Mouse (Mus musculus): ENCODE data around the gene Bub1. TPM values are rescaled to one million over a fixed set of nuclear protein-coding genes. Genes with fewer than 3 reads are reported as not detected.

Gene Bub1
- not detected for total RNA-seq (2021)
- long read RNA-seq, experiment 1 = 0 reads
- long read RNA-seq, experiment 2, partial matches to known transcripts = 0 of 1 reads
- long read RNA-seq, experiment 2, other reads (novel, unspliced or antisense) = 0 of 1 reads

DNA sequence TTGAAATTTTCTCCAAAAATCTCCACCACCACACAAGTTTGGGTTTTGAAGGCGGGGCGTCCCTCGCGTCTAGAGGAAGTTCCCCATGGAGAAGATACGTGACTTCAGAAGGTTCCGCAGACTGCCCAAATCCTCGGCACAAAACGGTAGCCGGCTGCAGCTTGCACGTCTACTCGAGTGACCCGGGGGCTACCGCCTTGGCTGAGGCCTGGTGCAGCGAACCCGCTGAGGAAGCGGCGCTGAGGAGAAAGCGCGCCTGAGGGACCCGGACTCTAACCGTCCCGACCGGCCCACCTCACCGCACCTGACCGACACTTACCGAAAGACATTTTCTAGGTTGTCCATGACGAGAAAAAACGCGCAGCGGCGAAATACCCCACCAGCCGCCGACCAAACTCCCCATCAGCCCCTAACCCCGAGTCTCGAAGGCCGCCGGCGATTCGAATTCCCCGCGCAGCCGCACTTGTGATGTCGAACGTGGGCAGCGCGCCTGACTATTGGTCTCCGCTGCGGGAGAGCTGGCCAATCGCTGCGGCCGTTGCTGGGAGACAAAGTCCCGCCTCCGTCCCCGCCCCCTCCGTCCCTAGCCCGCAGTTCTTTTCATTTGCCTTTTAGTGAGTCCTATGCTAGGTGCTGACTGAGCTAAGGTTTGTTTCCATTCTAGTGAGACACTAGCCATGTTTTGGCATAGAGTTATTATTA, at the start of gene Bub1:
TSS of gene Bub1 (minus strand) at position 465 of the 702 bp plus-strand sequence.
- TF ChIP-seq CTCF (IDR thresholded peaks at IDR 0.05) = no peak
- Histone ChIP-seq H3K4me3 (peak within 1 kb of the TSS; percentile 75), H3K27ac (peak within 1 kb of the TSS; percentile 56; the same call in 1 of the 2 replicates)
- intact Hi-C loops (cut with DNase I) = no loop called here
- peak; percentile 97 for DNase-seq

DNA sequence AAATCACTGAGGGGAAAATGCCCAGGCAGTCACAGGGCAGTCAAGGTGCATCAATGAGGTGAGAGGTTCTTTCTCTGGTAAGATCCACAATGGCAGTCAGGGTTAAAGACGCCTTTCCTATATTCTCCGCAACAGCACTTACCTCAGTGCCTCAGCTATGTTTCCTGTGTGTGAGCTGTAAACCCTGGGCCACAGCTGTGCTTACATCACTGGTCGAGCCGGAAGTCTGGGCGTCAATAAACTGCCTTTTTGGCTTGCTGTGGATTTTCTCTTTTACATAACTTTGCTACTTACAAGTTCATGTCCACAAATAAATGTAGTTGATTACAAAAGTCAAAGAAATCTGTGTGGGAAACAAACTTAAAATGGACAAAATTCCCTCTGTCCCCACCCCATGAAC, 49.4 kb upstream of the Bub1 start:
- no peak overlapping the region for H3K4me3 ChIP-seq
- intact Hi-C loops (cut with DNase I) = no loop called here
- DNase-seq = no peak
- no peak overlapping the region for H3K27ac ChIP-seq
- no peak for TF ChIP-seq CTCF (IDR thresholded peaks at IDR 0.05)

DNA sequence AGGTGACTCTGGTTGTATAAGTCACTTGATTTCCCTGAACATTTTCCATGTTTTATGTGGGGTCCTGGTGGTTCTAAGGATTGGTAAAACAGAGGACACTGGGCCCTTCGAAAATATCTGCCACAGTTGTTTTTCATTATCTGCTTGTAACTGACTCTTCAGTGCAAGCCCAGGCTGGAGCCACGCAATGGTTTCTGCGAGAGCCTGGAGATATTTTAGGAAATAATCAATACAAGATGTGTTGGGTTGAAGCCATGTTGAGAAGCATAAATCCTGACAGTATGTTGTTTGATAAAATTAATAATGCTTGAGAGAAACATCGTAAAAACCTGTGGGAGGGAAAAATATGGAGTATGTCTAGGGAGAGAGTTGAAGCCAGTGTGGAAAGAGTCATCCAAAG, 32.7 kb upstream of the Bub1 start:
- Histone ChIP-seq H3K27ac (no peak overlapping the region), H3K4me3 (no peak overlapping the region)
- intact Hi-C loops (cut with DNase I) = no loop called here
- no peak for TF ChIP-seq CTCF (IDR thresholded peaks at IDR 0.05)
- no peak for DNase-seq

DNA sequence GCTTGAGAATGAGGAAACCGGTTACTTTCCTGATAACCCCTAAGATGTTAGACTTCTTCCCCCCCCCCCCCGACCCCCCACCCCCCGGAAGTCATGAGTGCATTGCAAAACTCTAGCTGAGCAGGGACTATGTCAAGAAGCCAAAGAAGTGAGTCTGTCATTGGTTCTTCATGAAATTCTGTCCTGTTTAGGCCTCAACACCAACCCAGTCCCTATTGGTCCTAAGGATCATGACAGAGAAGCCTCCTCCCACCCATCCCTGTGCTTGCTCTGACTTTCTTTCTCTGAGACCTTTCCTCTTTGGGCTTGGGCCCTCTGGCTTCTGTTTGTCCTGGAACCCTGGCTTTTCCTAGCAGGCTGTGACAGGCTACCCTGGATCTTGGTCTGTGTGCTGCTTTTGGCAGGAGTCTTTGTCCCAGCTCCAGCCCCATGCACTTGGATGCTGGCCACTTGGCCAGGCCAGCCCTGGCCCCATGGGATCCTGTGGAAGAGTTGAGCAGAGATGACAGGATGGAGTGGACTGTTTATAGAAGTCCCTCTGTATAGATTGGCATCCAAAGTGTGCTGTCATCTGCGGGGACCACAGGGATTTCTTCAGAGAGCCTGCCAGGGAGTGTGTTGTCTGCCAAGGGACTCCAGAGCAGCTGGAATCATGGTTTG, 22.8 kb upstream of the Bub1 start:
- TF ChIP-seq CTCF (IDR thresholded peaks at IDR 0.05) = no peak
- intact Hi-C loops (cut with DNase I) = no loop called here

DNA sequence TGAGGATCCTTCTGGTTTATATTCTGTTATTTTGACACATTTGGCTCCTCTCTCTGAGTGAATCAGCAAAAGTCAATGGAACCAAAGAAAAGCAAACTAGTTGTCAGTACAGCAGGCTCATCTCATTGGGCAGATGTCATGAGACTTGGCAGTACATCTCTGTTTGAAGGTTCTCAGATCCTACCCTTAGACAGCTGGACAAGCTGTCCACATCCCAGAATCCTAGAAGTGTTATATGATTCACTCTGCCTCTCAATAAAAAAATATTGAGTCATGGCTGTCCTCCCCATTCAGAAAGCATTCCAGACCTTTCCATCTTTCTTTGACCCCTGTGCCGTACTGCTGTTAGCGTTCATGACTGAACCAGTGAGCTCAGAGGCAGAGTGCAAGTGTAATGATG, 18.7 kb upstream of the Bub1 start:
- TF ChIP-seq CTCF (IDR thresholded peaks at IDR 0.05) = no peak
- Histone ChIP-seq H3K27ac (no peak overlapping the region), H3K4me3 (no peak overlapping the region)
- no peak for DNase-seq
- intact Hi-C loops (cut with DNase I) = no loop called here

More for the DNA sequence above, 22.8 kb upstream of the Bub1 start:
- DNase-seq = peak; percentile 88
- Histone ChIP-seq H3K27ac (peak overlapping the region; percentile 73), H3K4me3 (no peak overlapping the region)

DNA sequence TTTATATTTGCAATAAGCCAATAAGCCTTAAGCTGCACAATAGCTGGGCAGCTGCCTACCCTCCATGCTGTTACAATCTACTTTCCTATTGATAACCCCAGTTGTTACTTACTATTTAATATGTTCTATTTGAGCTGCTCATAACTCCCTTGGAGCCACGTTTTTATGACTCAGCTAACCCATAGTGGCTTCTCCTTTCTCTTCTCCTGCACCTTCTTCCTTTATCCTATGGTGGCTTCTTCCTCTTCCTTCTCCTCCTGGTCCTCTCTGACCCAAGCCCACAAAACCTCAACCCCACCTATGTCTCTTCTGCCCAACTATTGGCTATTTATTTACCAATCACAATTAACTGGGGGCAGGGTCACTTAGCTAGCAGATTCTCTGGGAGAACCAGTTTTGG, 14.9 kb upstream of the Bub1 start:
- no peak overlapping the region for H3K4me3 ChIP-seq
- DNase-seq = no peak
- H3K27ac ChIP-seq = no peak overlapping the region
- no peak for TF ChIP-seq CTCF (IDR thresholded peaks at IDR 0.05)
- intact Hi-C loops (cut with DNase I) = loop anchor here (10.0 kb wide), 1 partner anchor 162 kb away; no protein-coding TSS in a partner anchor

DNA sequence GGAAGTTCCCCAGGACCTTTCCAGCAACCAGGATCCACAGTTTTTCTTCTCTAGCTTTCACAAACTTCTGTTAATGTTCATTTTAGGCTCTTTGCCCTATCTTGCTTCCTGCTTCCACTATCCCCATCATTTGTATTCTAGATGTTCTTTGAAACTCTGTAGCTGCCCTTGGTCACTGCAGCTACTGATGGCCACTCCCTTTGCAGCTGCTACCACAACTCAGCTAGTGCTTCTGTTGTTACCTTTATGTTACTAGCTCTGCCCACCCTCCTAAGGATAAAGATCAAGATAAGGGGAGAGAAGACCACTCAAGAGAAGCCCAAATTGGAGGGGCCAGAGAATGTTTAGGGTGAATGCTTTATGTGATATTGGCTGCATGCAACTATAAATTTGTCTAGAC, 14.3 kb upstream of the Bub1 start:
- H3K27ac ChIP-seq = no peak overlapping the region
- H3K4me3 ChIP-seq = no peak overlapping the region
- no peak for TF ChIP-seq CTCF (IDR thresholded peaks at IDR 0.05)
- no peak for DNase-seq
- intact Hi-C loops (cut with DNase I) = loop anchor here (10.0 kb wide), 1 partner anchor 161 kb away; no protein-coding TSS in a partner anchor

DNA sequence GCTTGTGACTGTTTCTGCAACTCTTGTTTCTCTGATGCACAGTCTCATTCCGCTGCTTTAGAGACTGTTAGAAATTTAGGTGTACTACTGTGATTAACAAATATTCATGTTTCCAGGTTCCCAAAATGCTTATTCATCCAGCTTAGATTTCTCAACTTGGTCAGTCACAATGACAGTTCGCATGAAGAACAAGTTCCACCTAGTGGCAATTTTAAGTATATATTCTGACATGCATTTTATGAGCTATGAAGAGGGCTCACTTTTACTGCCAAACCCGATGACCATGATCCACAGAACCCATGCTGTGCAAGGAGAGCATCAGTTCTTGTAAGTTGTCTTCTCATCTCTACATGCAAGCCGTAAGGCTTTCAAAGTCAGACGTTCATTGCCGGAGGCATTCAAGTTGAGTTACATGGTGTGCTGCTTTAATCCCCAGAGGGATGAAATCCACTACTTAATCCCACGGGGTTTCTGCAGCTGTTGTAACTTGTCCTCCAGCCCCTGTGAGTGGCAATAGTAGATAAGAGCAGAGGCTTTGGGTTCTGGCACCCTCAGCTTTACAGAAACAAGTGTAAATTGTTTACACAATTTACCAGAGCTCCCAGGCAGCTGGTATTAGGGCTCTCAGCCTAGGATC, 13.8 kb upstream of the Bub1 start:
- DNase-seq = no peak
- peak; percentile 62 for TF ChIP-seq CTCF (IDR thresholded peaks at IDR 0.05)
- intact Hi-C loops (cut with DNase I) = loop anchor here (2.0 to 10.0 kb wide), 2 partner anchors 161 to 237 kb away; no protein-coding TSS in a partner anchor
- H3K4me3 ChIP-seq = no peak overlapping the region
- no peak overlapping the region for H3K27ac ChIP-seq

DNA sequence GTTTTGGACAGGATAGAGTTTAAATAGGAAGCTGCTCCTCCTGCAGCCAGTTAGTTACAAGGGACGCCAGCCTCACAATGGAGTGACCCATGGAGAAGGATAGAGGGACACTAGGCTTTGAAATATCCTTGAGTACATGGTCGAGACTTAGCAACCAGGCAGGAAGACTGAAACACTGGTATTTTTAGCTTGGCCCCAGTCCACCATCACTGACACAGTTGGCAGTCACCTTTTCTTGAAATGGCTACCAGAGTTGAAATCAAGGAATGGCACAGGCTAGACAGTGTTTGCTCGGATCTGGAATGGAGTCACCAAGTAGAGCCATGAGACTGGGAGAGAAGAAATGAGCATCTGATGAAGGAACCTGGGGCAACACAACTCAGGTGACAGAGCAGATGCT, 10.8 kb upstream of the Bub1 start:
- Histone ChIP-seq H3K27ac (no peak overlapping the region), H3K4me3 (no peak overlapping the region)
- intact Hi-C loops (cut with DNase I) = loop anchor here (10.0 kb wide), 1 partner anchor 158 kb away; no protein-coding TSS in a partner anchor
- DNase-seq = no peak
- TF ChIP-seq CTCF (IDR thresholded peaks at IDR 0.05) = no peak

DNA sequence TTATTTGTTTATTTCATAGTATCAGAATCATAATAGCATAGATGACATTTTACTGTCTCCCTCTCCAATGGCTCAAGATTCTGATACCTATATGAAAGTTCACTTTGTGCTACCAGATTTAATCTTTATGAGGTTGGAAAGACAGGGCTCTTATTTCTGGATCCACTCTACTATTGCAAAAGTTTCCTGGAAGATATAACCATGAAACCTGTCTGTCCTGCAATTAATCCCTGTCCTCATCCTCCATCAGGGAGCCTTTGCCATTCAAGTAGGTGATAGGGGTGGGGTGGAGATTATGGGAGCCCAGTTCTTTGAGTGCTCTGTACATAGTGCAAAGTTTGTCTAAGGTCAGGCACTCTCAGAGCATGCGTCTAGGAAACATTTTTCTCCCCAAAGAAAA, 9.7 kb upstream of the Bub1 start:
- TF ChIP-seq CTCF (IDR thresholded peaks at IDR 0.05) = no peak
- Histone ChIP-seq H3K4me3 (no peak overlapping the region), H3K27ac (no peak overlapping the region)
- intact Hi-C loops (cut with DNase I) = loop anchor here (10.0 kb wide), 1 partner anchor 157 kb away; no protein-coding TSS in a partner anchor
- DNase-seq = no peak

DNA sequence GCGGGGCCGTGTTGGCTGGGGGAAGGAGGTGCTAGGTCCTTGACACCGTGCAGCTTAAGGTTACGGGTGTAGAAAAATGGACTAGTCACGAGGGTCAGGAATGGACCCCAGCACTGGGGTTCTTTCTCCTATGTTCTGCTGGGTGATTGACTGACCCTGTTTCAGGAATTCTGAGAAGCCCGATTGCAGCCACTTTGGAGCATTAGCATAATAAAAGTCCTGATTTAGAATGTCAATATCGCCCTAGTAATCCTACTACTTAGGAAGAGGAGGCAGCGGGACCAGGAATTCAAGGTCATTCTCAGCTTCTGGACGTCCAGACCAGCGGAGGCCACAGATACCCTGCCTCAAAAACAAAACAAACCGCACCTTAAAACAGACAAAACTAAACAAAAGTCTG, 7.8 kb upstream of the Bub1 start:
- no peak overlapping the region for H3K4me3 ChIP-seq
- no peak for TF ChIP-seq CTCF (IDR thresholded peaks at IDR 0.05)
- intact Hi-C loops (cut with DNase I) = no loop called here
- no peak for DNase-seq
- H3K27ac ChIP-seq = no peak overlapping the region

DNA sequence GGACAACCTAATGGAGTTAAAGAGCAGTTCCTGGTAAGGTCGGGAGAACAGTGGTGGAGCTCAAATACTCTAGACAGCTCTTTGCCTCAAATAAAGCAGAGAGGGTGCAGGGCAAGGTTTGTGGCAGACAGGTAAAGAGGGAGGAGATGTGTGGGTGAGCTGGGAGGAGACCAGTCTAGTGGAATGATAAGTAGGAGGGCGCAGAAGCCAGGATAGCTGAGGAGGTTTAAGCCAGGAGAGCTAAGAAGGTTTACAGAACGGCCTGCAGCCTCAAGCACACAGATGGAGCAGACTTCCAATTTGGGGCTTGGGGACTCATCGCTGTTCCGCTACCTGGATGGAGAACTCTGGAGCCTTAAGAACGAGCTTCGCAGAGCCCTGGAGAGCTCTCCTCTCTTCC, 6.9 kb upstream of the Bub1 start, which contains the start of gene Acoxl:
TSS of gene Acoxl (plus strand) at position 301 of the 400 bp plus-strand sequence.
- DNase-seq = no peak
- intact Hi-C loops (cut with DNase I) = no loop called here
- Histone ChIP-seq H3K27ac (no peak within 1 kb of the TSS), H3K4me3 (no peak within 1 kb of the TSS)
- TF ChIP-seq CTCF (IDR thresholded peaks at IDR 0.05) = no peak

DNA sequence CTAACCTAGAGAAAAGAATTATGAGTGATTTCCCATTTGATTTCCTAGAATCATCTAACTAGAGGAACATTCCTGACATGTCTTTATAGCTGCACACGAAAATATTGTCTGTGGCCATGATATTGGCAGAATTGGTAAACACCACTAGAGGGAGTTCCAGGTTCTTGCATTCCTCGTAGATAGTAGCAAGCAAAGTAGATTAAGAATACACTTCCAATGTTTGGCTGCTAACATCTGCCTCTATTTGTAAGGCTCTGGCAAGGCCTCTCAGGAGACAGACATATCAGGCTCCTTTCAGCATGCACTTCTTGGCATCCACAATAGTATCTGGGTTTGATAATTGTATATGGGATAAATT, 1.1 kb upstream of the Bub1 start:
- intact Hi-C loops (cut with DNase I) = no loop called here
- no peak for DNase-seq
- TF ChIP-seq CTCF (IDR thresholded peaks at IDR 0.05) = peak; percentile 56
- H3K4me3 ChIP-seq = no peak overlapping the region
- no peak overlapping the region for H3K27ac ChIP-seq

All from gastrocnemius, adult 2 months (tissue).